Mouse (Mus musculus): ENCODE measurements at regions not wholly inside any gene's neighbourhood (a gene's known extent, or its start where the extent isn't known, plus 50 kb on each side); places are given as distances from the start of the nearest gene placed in this dataset.

DNA sequence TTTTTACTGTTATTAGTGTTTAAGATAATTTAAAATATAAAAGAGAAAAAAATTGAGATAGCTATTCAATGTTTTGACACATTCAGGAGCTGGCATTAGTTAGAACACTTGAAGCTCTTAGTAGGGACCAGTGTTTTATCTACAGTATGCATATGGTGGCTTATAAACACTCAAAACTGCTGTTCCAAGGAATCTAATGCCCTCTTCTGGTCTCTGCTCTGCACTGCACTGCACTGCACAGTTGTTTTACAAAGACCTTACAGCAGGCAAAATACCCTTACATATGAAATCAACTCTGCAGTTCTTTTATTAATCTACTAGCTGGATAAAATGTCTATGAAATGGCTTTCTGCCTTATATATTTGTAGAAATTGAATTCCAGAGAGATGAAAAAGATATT lies 1722.5 kb downstream of the Hace1 start:
- TF ChIP-seq ZC3H11A (IDR thresholded peaks at IDR 0.05; ENCODE audit: borderline replicate concordance, low read depth, low read length) = 0 out of 2 replicates have a peak, but pooled peaks have one; percentile 22
- TF ChIP-seq CHD2 (IDR thresholded peaks at IDR 0.05; ENCODE audit: low read depth, low read length) = no peak
- no peak for TF ChIP-seq MAFK (IDR thresholded peaks at IDR 0.05; ENCODE audit: insufficient read depth, low read depth, low read length)
- no peak for TF ChIP-seq HCFC1 (IDR thresholded peaks at IDR 0.05; ENCODE audit: borderline replicate concordance, insufficient read depth, low read length)
